Mouse (Mus musculus) embryonic fibroblast, embryonic 13.5 days (primary cell): ENCODE measurements around the gene Rasgef1b.

Experiments used
- CTCF ChIP-seq: IDR thresholded peaks from 2 replicates; pipeline ENCODE4 v1.5.1; 2011; ENCODE audit warnings: mild to moderate bottlenecking, control low read depth, low read length, moderate library complexity, borderline replicate concordance; ENCODE audit not compliant: insufficient read depth
- POLR2A ChIP-seq: IDR thresholded peaks from 2 replicates; pipeline ENCODE4 v1.6.1; 2011; ENCODE audit warnings: low read depth, mild to moderate bottlenecking, control low read depth, low read length, moderate library complexity

- TF ChIP-seq CTCF (no peak), POLR2A (no peak)
Observed at GRCm38 (mm10) chr5:99511081-99511480, 217.8 kb downstream of the Rasgef1b start.
